8 mouse cellular contexts compared by ENCODE assay signal in genomic region chr14:118506591-118507146, GRCm38 (mm10).
DNase-seq lines count a peak whose midpoint lies in the region; ATAC-seq and TF ChIP-seq lines count a peak whose summit lies in the region.

No protein-coding gene starts in this region.

- no peak for TF ChIP-seq POLR2A in brain, embryonic 14.5 days (IDR thresholded peaks at IDR 0.05; ENCODE audit: borderline replicate concordance, extremely low read depth, insufficient read depth, insufficient read length, poor library complexity, severe bottlenecking)

- no peak for TF ChIP-seq CTCF in brain, embryonic 14.5 days (IDR thresholded peaks at IDR 0.05; ENCODE audit: borderline replicate concordance, extremely low read depth, insufficient read depth, insufficient read length)

- ATAC-seq in hindbrain, embryonic 14.5 days (ENCODE audit: low FRiP score): peak; percentile 34; the same call in 1 of the 2 replicates

- no peaks in the 10 kb centered on the region for H3K27me3 ChIP-seq in hindbrain, embryonic 14.5 days (ENCODE audit: control insufficient read depth, insufficient read depth, low read length)

- peak; percentile 89 for DNase-seq in brain, embryonic 14.5 days (ENCODE audit: low read depth)
- peak; percentile 11 for DNase-seq in fibroblast of lung, adult 2 months (ENCODE audit: low read depth)
- DNase-seq in hindbrain, embryonic 14.5 days (ENCODE audit: low spot score): no peak
- peak; percentile 64 for DNase-seq in mesoderm, embryonic 11.5 days (ENCODE audit: low read depth, low spot score)
- no peak for DNase-seq in testis, postnatal 10 days (ENCODE audit: low spot score)
- no peak for DNase-seq in natural killer cell, adult 2 months (ENCODE audit: low spot score in 2 of 2)
- DNase-seq in left cerebral cortex, postnatal 36 days (ENCODE audit: low spot score in 2 of 2): no peak
- no peak for DNase-seq in adrenal gland, postnatal 25 days

- H3K9me3 ChIP-seq in hindbrain, embryonic 14.5 days (ENCODE audit: control insufficient read depth, low read length): no peaks in the 10 kb centered on the region

- no peak overlapping the region for H3K9ac ChIP-seq in hindbrain, embryonic 14.5 days

- peaks cover 3% of the 10 kb centered on the region; the same call in 1 of the 2 replicates for H3K4me1 ChIP-seq in hindbrain, embryonic 14.5 days (replicated peaks; ENCODE audit: control insufficient read depth, insufficient read depth, low read length)

- intact Hi-C loops in left cerebral cortex, postnatal 36 days (cut with DNase I): no loop called here

- no peak overlapping the region for H3K4me3 ChIP-seq in hindbrain, embryonic 14.5 days (replicated peaks; ENCODE audit: low read length)

- H3K27ac ChIP-seq in hindbrain, embryonic 14.5 days: no peak overlapping the region

- H3K4me2 ChIP-seq in hindbrain, embryonic 14.5 days (replicated peaks): peak overlapping the region; percentile 1

- WGBS in hindbrain, embryonic 14.5 days: 43% methylated on average over 14 of the region's 14 CpGs

- no peaks in the 10 kb centered on the region for H3K36me3 ChIP-seq in hindbrain, embryonic 14.5 days (replicated peaks; ENCODE audit: control insufficient read depth, insufficient read depth)

Comparison
In these comparisons a context has a peak if more than half of its experiments do, and no peak if none do; other contexts are left out.
1. DNase-seq: peak in brain, embryonic 14.5 days (single experiment), fibroblast of lung, adult 2 months (single experiment) and mesoderm, embryonic 11.5 days (single experiment); none in hindbrain, embryonic 14.5 days (single experiment), testis, postnatal 10 days (single experiment), natural killer cell, adult 2 months (0 of 2), left cerebral cortex, postnatal 36 days (0 of 2) and adrenal gland, postnatal 25 days (single experiment).